Mouse (Mus musculus): ENCODE results near the gene Ptger3.

DNA sequence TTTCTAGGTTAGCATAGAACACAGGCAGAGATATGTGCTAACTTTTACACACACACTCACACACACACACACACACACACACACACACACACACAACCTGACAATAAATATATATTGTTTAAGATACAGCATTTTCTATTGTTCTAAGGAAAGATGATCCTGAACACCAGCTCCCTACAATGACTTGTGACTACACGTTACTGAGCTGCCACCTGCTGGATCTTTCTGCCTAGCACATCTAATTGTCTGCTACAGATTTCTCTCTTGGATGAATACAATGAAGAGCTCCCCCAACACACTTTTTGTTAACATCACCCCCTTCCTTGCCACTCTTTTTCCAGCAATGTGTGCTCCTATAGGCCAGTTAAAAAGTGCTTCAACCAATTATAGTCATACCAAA is 46.3 kb upstream of the Ptger3 start:
- no peak for TF ChIP-seq CTCF (IDR thresholded peaks at IDR 0.05; ENCODE audit: extremely low read depth, insufficient read depth, insufficient read length, insufficient replicate concordance)
- TF ChIP-seq POLR2A (IDR thresholded peaks at IDR 0.05; ENCODE audit: low read depth, low read length): no peak
